Mouse (Mus musculus) retina, postnatal 1 day (tissue): ENCODE data around the gene Dlx1.

ENCODE experiments used
- DNase-seq: peaks from one replicate; pipeline ENCODE4 v3.0.0-alpha.2; 2012

Gene Dlx1

GRCm38 (mm10) chr2:71528014-71528713 is at the start of gene Dlx1:
Gene Dlx1 (plus strand): TSS chr2:71528113.
- peak; percentile 55 for DNase-seq

GRCm38 (mm10) chr2:71479917-71480316 is 48.0 kb upstream of the Dlx1 start:
- DNase-seq, result peak; percentile 66

- DNase-seq, result no peak
Measured at GRCm38 (mm10) chr2:71481825-71482224, 46.1 kb upstream of the Dlx1 start.

- no peak for DNase-seq
Measured at GRCm38 (mm10) chr2:71483046-71483716, 44.7 kb upstream of the Dlx1 start.

GRCm38 (mm10) chr2:71483717-71484066 is 44.2 kb upstream of the Dlx1 start:
- DNase-seq, result peak; percentile 46

- no peak for DNase-seq
Measured at GRCm38 (mm10) chr2:71491295-71491694, 36.6 kb upstream of the Dlx1 start.

GRCm38 (mm10) chr2:71493161-71493683 is 34.7 kb upstream of the Dlx1 start:
- DNase-seq, result peak; percentile 54

- DNase-seq, result no peak
Measured at GRCm38 (mm10) chr2:71494503-71494902, 33.4 kb upstream of the Dlx1 start.

- DNase-seq, result peak; percentile 28
Measured at GRCm38 (mm10) chr2:71494971-71495370, 32.9 kb upstream of the Dlx1 start.

GRCm38 (mm10) chr2:71497175-71497574 is 30.7 kb upstream of the Dlx1 start:
- no peak for DNase-seq

GRCm38 (mm10) chr2:71499276-71500230 is 28.4 kb upstream of the Dlx1 start:
- DNase-seq, result no peak

GRCm38 (mm10) chr2:71504852-71505251 is 23.1 kb upstream of the Dlx1 start:
- DNase-seq, result no peak

GRCm38 (mm10) chr2:71511209-71511608 is 16.7 kb upstream of the Dlx1 start:
- no peak for DNase-seq

- no peak for DNase-seq
Measured at GRCm38 (mm10) chr2:71512326-71512725, 15.6 kb upstream of the Dlx1 start.

GRCm38 (mm10) chr2:71516995-71517394 is 10.9 kb upstream of the Dlx1 start:
- DNase-seq, result no peak

- no peak for DNase-seq
Measured at GRCm38 (mm10) chr2:71517466-71518099, 10.3 kb upstream of the Dlx1 start.

- no peak for DNase-seq
Measured at GRCm38 (mm10) chr2:71522871-71523270, 5.0 kb upstream of the Dlx1 start.

GRCm38 (mm10) chr2:71523431-71523830 is 4.5 kb upstream of the Dlx1 start:
- no peak for DNase-seq

- no peak for DNase-seq
Measured at GRCm38 (mm10) chr2:71524763-71525162, 3.1 kb upstream of the Dlx1 start.

- no peak for DNase-seq
Measured at GRCm38 (mm10) chr2:71526595-71527322, 1.2 kb upstream of the Dlx1 start.

GRCm38 (mm10) chr2:71527323-71528013 is 445 bp upstream of the Dlx1 start:
- DNase-seq, result no peak
